Mouse (Mus musculus) thymus, adult 2 months (tissue): ENCODE measurements around the gene Gm4869. TPM values are rescaled to one million over a fixed set of nuclear protein-coding genes. Genes with fewer than 3 reads are reported as not detected.

Source experiments
- DNase-seq: peaks from one replicate; pipeline ENCODE4 v3.0.0; 2021
- H3K27ac ChIP-seq: fragments of 200-500 bp; 2 replicates; pipeline ENCODE4 v1.5.1; 2012; ENCODE audit warnings: low read length, control low read depth; ENCODE audit not compliant: control insufficient read depth, insufficient read depth
- H3K27me3 ChIP-seq: fragments of 200-500 bp; 2 replicates; pipeline ENCODE4 v1.6.1; 2012; ENCODE audit warnings: mild to moderate bottlenecking, low read length, moderate library complexity, mixed read lengths; ENCODE audit not compliant: control insufficient read depth, insufficient read depth
- H3K36me3 ChIP-seq: fragments of 200-500 bp; 2 replicates; pipeline ENCODE4 v1.6.1; 2012; ENCODE audit warnings: mild to moderate bottlenecking, low read length, moderate library complexity; ENCODE audit not compliant: control insufficient read depth, insufficient read depth
- H3K4me1 ChIP-seq: fragments of 200-500 bp; replicated peaks from 2 replicates; pipeline ENCODE4 v1.6.1; 2012; ENCODE audit warnings: low read length; ENCODE audit not compliant: control insufficient read depth, insufficient read depth
- H3K4me3 ChIP-seq: fragments of 200-500 bp; 2 replicates; pipeline ENCODE4 v1.5.1; 2012; ENCODE audit warnings: mild to moderate bottlenecking, low read length, control low read depth, moderate library complexity; ENCODE audit not compliant: control insufficient read depth, insufficient read depth
- CTCF ChIP-seq: fragments of 200-500 bp; IDR thresholded peaks from 2 replicates; pipeline ENCODE4 v1.5.1; 2012; ENCODE audit warnings: mild to moderate bottlenecking, control low read depth, low read length, moderate library complexity, borderline replicate concordance; ENCODE audit not compliant: control insufficient read depth, poor library complexity, insufficient read depth; ENCODE audit errors: extremely low read depth
- POLR2A ChIP-seq: fragments of 200-500 bp; IDR thresholded peaks from 2 replicates; pipeline ENCODE4 v1.6.1; 2012; ENCODE audit warnings: mild to moderate bottlenecking, low read length, control low read depth, moderate library complexity; ENCODE audit not compliant: control insufficient read depth, poor library complexity, insufficient read depth; ENCODE audit errors: extremely low read depth
- WGBS: fragments of 180-500 bp; shearing (Covaris S2); methylation state at CpG from one replicate; pipeline ENCODE4 v1.1.7; 2018; 5-methylcytosine and 5-hydroxymethylcytosine counted together
- polyA plus RNA-seq: library from polyadenylated mRNA; depleted of rRNA; stranded (reverse); fragments of >200 nt; gene quantifications from 2 replicates; pipeline ENCODE4 v1.2.3, GENCODE M21; 2012; rRNA removed

Gm4869 gene
- polyA plus RNA-seq, 1 experiment: 0.05 TPM

GRCm38 (mm10) chr5:140517921-140518230 is 72.4 kb downstream of the Gm4869 start:
- Histone ChIP-seq H3K27me3 (no peaks in the 10 kb centered on the region), H3K4me3 (no peak overlapping the region), H3K36me3 (no peaks in the 10 kb centered on the region), H3K4me1 (peaks cover 31% of the 10 kb centered on the region), H3K27ac (no peak overlapping the region)
- 20% methylated on average over 4 of the region's 4 CpGs for WGBS
- TF ChIP-seq CTCF (no peak), POLR2A (no peak)
- no peak for DNase-seq

GRCm38 (mm10) chr5:140521196-140521595 is 75.8 kb downstream of the Gm4869 start:
- H3K4me3 ChIP-seq: no peak overlapping the region
- DNase-seq: no peak
- H3K36me3 ChIP-seq: peaks cover 9% of the 10 kb centered on the region
- 77% methylated on average over 1 of the region's 1 CpGs for WGBS
- no peak for TF ChIP-seq CTCF
- TF ChIP-seq POLR2A: no peak
- H3K4me1 ChIP-seq: peaks cover 14% of the 10 kb centered on the region
- H3K27me3 ChIP-seq: no peaks in the 10 kb centered on the region
- no peak overlapping the region for H3K27ac ChIP-seq

GRCm38 (mm10) chr5:140526754-140527153 is 81.3 kb downstream of the Gm4869 start:
- Histone ChIP-seq H3K27ac (no peak overlapping the region), H3K4me3 (no peak overlapping the region), H3K4me1 (no peaks in the 10 kb centered on the region), H3K36me3 (peaks cover 9% of the 10 kb centered on the region), H3K27me3 (no peaks in the 10 kb centered on the region)
- 100% methylated on average over 2 of the region's 2 CpGs for WGBS
- no peak for TF ChIP-seq CTCF
- no peak for TF ChIP-seq POLR2A
- DNase-seq: no peak

GRCm38 (mm10) chr5:140538111-140538683 is 92.8 kb downstream of the Gm4869 start:
- WGBS: 85% methylated on average over 13 of the region's 13 CpGs
- H3K27ac ChIP-seq: no peak overlapping the region
- no peak for DNase-seq
- no peaks in the 10 kb centered on the region for H3K4me1 ChIP-seq
- H3K36me3 ChIP-seq: no peaks in the 10 kb centered on the region
- TF ChIP-seq POLR2A (no peak), CTCF (no peak)
- H3K27me3 ChIP-seq: no peaks in the 10 kb centered on the region
- H3K4me3 ChIP-seq: no peak overlapping the region

GRCm38 (mm10) chr5:140540106-140540505 is 94.7 kb downstream of the Gm4869 start:
- Histone ChIP-seq H3K27me3 (no peaks in the 10 kb centered on the region), H3K36me3 (no peaks in the 10 kb centered on the region), H3K4me3 (no peak overlapping the region), H3K4me1 (no peaks in the 10 kb centered on the region), H3K27ac (no peak overlapping the region)
- peak; percentile 79 for DNase-seq
- peak; percentile 58; the same call in 1 of the 2 replicates for TF ChIP-seq CTCF
- TF ChIP-seq POLR2A: no peak
- 14% methylated on average over 8 of the region's 8 CpGs for WGBS

- WGBS: 90% methylated on average over 9 of the region's 9 CpGs
- no peaks in the 10 kb centered on the region for H3K27me3 ChIP-seq
- H3K4me3 ChIP-seq: no peak overlapping the region
- no peak overlapping the region for H3K27ac ChIP-seq
- H3K36me3 ChIP-seq: no peaks in the 10 kb centered on the region
- no peak for DNase-seq
- no peaks in the 10 kb centered on the region for H3K4me1 ChIP-seq
- TF ChIP-seq POLR2A (no peak), CTCF (no peak)
These were observed 97.5 kb downstream of the Gm4869 start for GRCm38 (mm10) chr5:140542811-140543575.

Other genes with a start within 250 kb of the Gm4869 start
- gene Mad1l1, start 124.1 kb upstream of the Gm4869 start, polyA plus RNA-seq: 197 and 252 TPM in 2 replicates
- 23.3 and 25.0 TPM in 2 replicates for gene Nudt1, start 124.0 kb upstream of the Gm4869 start, polyA plus RNA-seq
- 9.0 and 10.0 TPM in 2 replicates for gene Mrm2, start 113.7 kb upstream of the Gm4869 start, polyA plus RNA-seq
- 12.4 and 14.7 TPM in 2 replicates for gene Snx8, start 56.4 kb upstream of the Gm4869 start, polyA plus RNA-seq
- gene Eif3b, start 26.3 kb upstream of the Gm4869 start, polyA plus RNA-seq: 114 and 121 TPM in 2 replicates
- 24.0 and 28.7 TPM in 2 replicates for gene Chst12, start 59.9 kb downstream of the Gm4869 start, polyA plus RNA-seq
- gene Grifin, start 119.4 kb downstream of the Gm4869 start, polyA plus RNA-seq: 2.7 TPM in 2 replicates
- 141 and 171 TPM in 2 replicates for gene Lfng, start 161.7 kb downstream of the Gm4869 start, polyA plus RNA-seq
- 139 and 177 TPM in 2 replicates for gene Ttyh3, start 203.4 kb downstream of the Gm4869 start, polyA plus RNA-seq